Mouse (Mus musculus): ENCODE data around the gene Enho. TPM values are rescaled to one million over a fixed set of nuclear protein-coding genes. Genes with fewer than 3 reads are reported as not detected.
"Not testable (repeated sequence)": the region's sequence is repeated elsewhere in the genome, so short reads cannot be mapped to it uniquely, and the experiment has no call there.

The Enho gene
- total and polyA plus RNA-seq, 3 experiments, result 0.17 to 0.59 TPM; not detected in 1

GRCm38 (mm10) chr4:41684131-41684930 lies 44.2 kb upstream of the Enho start:
- H3K9me3 ChIP-seq (replicated peaks; ENCODE audit: low read length); H3K79me2 ChIP-seq (replicated peaks; ENCODE audit: control insufficient read depth, extremely low read depth, insufficient read depth, poor library complexity, severe bottlenecking); in situ Hi-C loops (cut with MboI; ENCODE audit: low pct_ligation_motif_present, low pct_unique_long_range_greater_than_20kb, low sequenced_read_pairs); DNase-seq (ENCODE audit: extremely low read depth); H3K4me3 ChIP-seq (replicated peaks in 1 of 3; ENCODE audit: low read depth in 2 of 3, low read length in 2 of 3, poor library complexity in 1 of 3); H3K4me1 ChIP-seq (ENCODE audit: control insufficient read depth in 1 of 2, insufficient read depth in 2 of 2); H3K27ac ChIP-seq (ENCODE audit: insufficient read depth, low read depth); H3K36me3 ChIP-seq (replicated peaks in 1 of 2; ENCODE audit: control insufficient read depth in 1 of 2, insufficient read depth in 1 of 2, low read length in 1 of 2); dilution Hi-C loops (cut with MboI; ENCODE audit: extremely low pct_ligation_motif_present, extremely low pct_unique_long_range_greater_than_20kb, low sequenced_read_pairs); H3K9ac ChIP-seq (ENCODE audit: insufficient read depth, low read depth); H3K4me2 ChIP-seq (ENCODE audit: insufficient read depth, low read depth, poor library complexity, severe bottlenecking): not testable (repeated sequence)
- peaks cover 32% of the 10 kb centered on the region for H3K27me3 ChIP-seq (replicated peaks)

- peaks cover 42% of the 10 kb centered on the region for H3K27me3 ChIP-seq (replicated peaks)
- H3K27ac ChIP-seq (ENCODE audit: insufficient read depth, low read depth); H3K9ac ChIP-seq (ENCODE audit: insufficient read depth, low read depth); H3K4me1 ChIP-seq (ENCODE audit: control insufficient read depth in 1 of 2, insufficient read depth in 2 of 2); H3K9me3 ChIP-seq (replicated peaks; ENCODE audit: low read length); H3K4me2 ChIP-seq (ENCODE audit: insufficient read depth, low read depth, poor library complexity, severe bottlenecking); dilution Hi-C loops (cut with MboI; ENCODE audit: extremely low pct_ligation_motif_present, extremely low pct_unique_long_range_greater_than_20kb, low sequenced_read_pairs); H3K36me3 ChIP-seq (replicated peaks in 1 of 2; ENCODE audit: control insufficient read depth in 1 of 2, insufficient read depth in 1 of 2, low read length in 1 of 2); H3K79me2 ChIP-seq (replicated peaks; ENCODE audit: control insufficient read depth, extremely low read depth, insufficient read depth, poor library complexity, severe bottlenecking); DNase-seq (ENCODE audit: extremely low read depth); H3K4me3 ChIP-seq (replicated peaks in 1 of 3; ENCODE audit: low read depth in 2 of 3, low read length in 2 of 3, poor library complexity in 1 of 3); in situ Hi-C loops (cut with MboI; ENCODE audit: low pct_ligation_motif_present, low pct_unique_long_range_greater_than_20kb, low sequenced_read_pairs): not testable (repeated sequence)
These were observed 43.2 kb upstream of the Enho start for GRCm38 (mm10) chr4:41683303-41683702.

DNA sequence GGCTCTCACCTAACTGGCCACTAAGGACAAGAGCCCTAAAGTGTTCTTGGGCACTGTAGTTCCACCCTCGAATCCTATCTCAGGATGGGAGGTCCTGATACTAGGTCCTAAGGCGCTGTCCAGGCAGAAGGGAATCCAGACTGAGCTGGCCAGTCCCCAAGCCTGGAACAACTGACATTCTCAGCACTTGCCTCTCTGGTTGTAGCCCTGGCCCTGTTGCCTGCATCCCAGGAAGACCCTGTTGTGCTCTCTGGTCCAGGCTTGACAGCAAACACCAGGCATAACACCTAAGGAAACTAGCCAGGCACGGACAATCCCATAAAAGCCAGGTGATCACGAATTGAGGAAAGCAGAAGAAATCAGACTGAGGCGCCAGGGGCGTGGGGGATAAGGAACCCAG lies 42.7 kb upstream of the Enho start:
- in situ Hi-C loops (cut with MboI; ENCODE audit: low pct_ligation_motif_present, low pct_unique_long_range_greater_than_20kb, low sequenced_read_pairs) (no loop called here), dilution Hi-C loops (cut with MboI; ENCODE audit: extremely low pct_ligation_motif_present, extremely low pct_unique_long_range_greater_than_20kb, low sequenced_read_pairs) (no loop called here)
- no peak for DNase-seq (ENCODE audit: extremely low read depth)
- Histone ChIP-seq H3K4me1 (ENCODE audit: control insufficient read depth in 1 of 2, insufficient read depth in 2 of 2) (no peaks in the 10 kb centered on the region), H3K79me2 (replicated peaks; ENCODE audit: control insufficient read depth, extremely low read depth, insufficient read depth, poor library complexity, severe bottlenecking) (no peaks in the 10 kb centered on the region), H3K9ac (ENCODE audit: insufficient read depth, low read depth) (no peak overlapping the region), H3K4me3 (replicated peaks in 1 of 3; ENCODE audit: low read depth in 2 of 3, low read length in 2 of 3, poor library complexity in 1 of 3) (no peak overlapping the region), H3K36me3 (replicated peaks in 1 of 2; ENCODE audit: control insufficient read depth in 1 of 2, insufficient read depth in 1 of 2, low read length in 1 of 2) (no peaks in the 10 kb centered on the region), H3K27ac (ENCODE audit: insufficient read depth, low read depth) (no peak overlapping the region), H3K9me3 (replicated peaks; ENCODE audit: low read length) (no peaks in the 10 kb centered on the region), H3K27me3 (replicated peaks) (peaks cover 48% of the 10 kb centered on the region), H3K4me2 (ENCODE audit: insufficient read depth, low read depth, poor library complexity, severe bottlenecking) (no peak overlapping the region)
- TF ChIP-seq KAT2A (IDR thresholded peaks at IDR 0.05; ENCODE audit: insufficient replicate concordance, low read length), result no peak
- TF ChIP-seq ZKSCAN1 (IDR thresholded peaks at IDR 0.05; ENCODE audit: borderline replicate concordance, low read depth, low read length), result no peak
- no peak for TF ChIP-seq TBP (conservative IDR thresholded peaks at IDR 0.05; ENCODE audit: low read depth, low read length)
- no peak for TF ChIP-seq PAX5 (IDR thresholded peaks at IDR 0.05; ENCODE audit: low read length)
- no peak for TF ChIP-seq NRF1 (IDR thresholded peaks at IDR 0.05; ENCODE audit: low read depth, low read length)

DNA sequence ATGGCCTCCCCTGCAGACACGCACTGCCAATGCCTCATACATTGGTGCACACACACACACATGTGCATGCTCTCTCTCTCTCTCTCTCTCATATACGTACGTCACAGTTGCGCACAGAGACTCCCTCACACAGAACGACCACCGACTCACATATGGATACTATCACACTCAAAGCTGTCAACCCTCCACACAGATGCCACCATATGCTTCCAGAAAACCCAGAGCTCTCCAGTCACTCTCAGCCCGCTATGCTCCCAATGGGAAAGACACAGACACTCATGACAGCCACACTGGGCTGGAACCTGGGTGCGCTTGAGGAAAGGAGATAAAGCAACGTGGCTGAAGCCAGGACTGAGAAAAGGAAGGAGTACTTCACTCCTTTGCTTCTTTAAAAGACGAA lies 41.8 kb upstream of the Enho start:
- Histone ChIP-seq H3K4me3 (replicated peaks in 1 of 3; ENCODE audit: low read depth in 2 of 3, low read length in 2 of 3, poor library complexity in 1 of 3) (no peak overlapping the region), H3K27ac (ENCODE audit: insufficient read depth, low read depth) (no peak overlapping the region), H3K4me1 (ENCODE audit: control insufficient read depth in 1 of 2, insufficient read depth in 2 of 2) (no peaks in the 10 kb centered on the region), H3K9ac (ENCODE audit: insufficient read depth, low read depth) (no peak overlapping the region), H3K36me3 (replicated peaks in 1 of 2; ENCODE audit: control insufficient read depth in 1 of 2, insufficient read depth in 1 of 2, low read length in 1 of 2) (no peaks in the 10 kb centered on the region), H3K4me2 (ENCODE audit: insufficient read depth, low read depth, poor library complexity, severe bottlenecking) (no peak overlapping the region), H3K79me2 (replicated peaks; ENCODE audit: control insufficient read depth, extremely low read depth, insufficient read depth, poor library complexity, severe bottlenecking) (no peaks in the 10 kb centered on the region), H3K27me3 (replicated peaks) (peaks cover 56% of the 10 kb centered on the region), H3K9me3 (replicated peaks; ENCODE audit: low read length) (no peaks in the 10 kb centered on the region)
- in situ Hi-C loops (cut with MboI; ENCODE audit: low pct_ligation_motif_present, low pct_unique_long_range_greater_than_20kb, low sequenced_read_pairs) (no loop called here), dilution Hi-C loops (cut with MboI; ENCODE audit: extremely low pct_ligation_motif_present, extremely low pct_unique_long_range_greater_than_20kb, low sequenced_read_pairs) (no loop called here)
- DNase-seq (ENCODE audit: extremely low read depth), result no peak
- TF ChIP-seq ETS1 (conservative IDR thresholded peaks at IDR 0.05; ENCODE audit: low read depth, low read length) (no peak), POLR2A (IDR thresholded peaks at IDR 0.05; ENCODE audit: low read depth, low read length) (no peak), SMC3 (IDR thresholded peaks at IDR 0.05; ENCODE audit: low read depth, low read length) (no peak), CHD1 (IDR thresholded peaks at IDR 0.05; ENCODE audit: low read depth, low read length) (no peak), RAD21 (IDR thresholded peaks at IDR 0.05; ENCODE audit: low read depth, low read length) (no peak)
